Mouse (Mus musculus) midbrain, postnatal 0 days (tissue): ENCODE results near the gene Sipa1l3. TPM values are rescaled to one million over a fixed set of nuclear protein-coding genes. Genes with fewer than 3 reads are reported as not detected.

Experiments used
- ATAC-seq: fragments of 200-750 bp; cut with Nextera tagmentation; 2 replicates; pipeline ENCODE4 v1.8.0; 2017; ENCODE audit warnings: moderate number of reproducible peaks, mild to moderate bottlenecking, moderate TSS enrichment, moderate library complexity; ENCODE audit not compliant: low FRiP score
- DNase-seq: peaks from one replicate; pipeline ENCODE4 v3.0.0-alpha.2; 2015; ENCODE audit warnings: low spot score
- H3K27ac ChIP-seq: fragments of 300-500 bp; sonication (generic); 2 replicates; pipeline ENCODE4 v1.5.1; 2014; ENCODE audit warnings: low read depth, mild to moderate bottlenecking, low read length, mixed read lengths
- H3K27me3 ChIP-seq: fragments of 300-500 bp; sonication (generic); 2 replicates; pipeline ENCODE4 v1.6.1; 2014; ENCODE audit warnings: low read length, control low read depth, mixed read lengths; ENCODE audit not compliant: insufficient read depth
- H3K36me3 ChIP-seq: fragments of 300-500 bp; sonication (generic); 2 replicates; pipeline ENCODE4 v1.6.1; 2014; ENCODE audit warnings: low read length, control low read depth, mixed read lengths; ENCODE audit not compliant: insufficient read depth
- H3K4me1 ChIP-seq: fragments of 300-500 bp; sonication (generic); 2 replicates; pipeline ENCODE4 v1.6.1; 2014; ENCODE audit warnings: mild to moderate bottlenecking, control low read depth, antibody characterized with exemption, low read length, mixed read lengths; ENCODE audit not compliant: insufficient read depth
- H3K4me2 ChIP-seq: fragments of 300-500 bp; sonication (generic); 2 replicates; pipeline ENCODE4 v1.6.1; 2014; ENCODE audit warnings: low read depth, mild to moderate bottlenecking, low read length, mixed read lengths; ENCODE audit not compliant: poor library complexity, severe bottlenecking
- H3K4me3 ChIP-seq: fragments of 300-500 bp; sonication (generic); 2 replicates; pipeline ENCODE4 v1.5.1; 2014; ENCODE audit warnings: low read depth, mild to moderate bottlenecking, low read length, moderate library complexity
- H3K9ac ChIP-seq: fragments of 300-500 bp; sonication (generic); replicated peaks from 2 replicates; pipeline ENCODE4 v1.6.1; 2014; ENCODE audit warnings: mild to moderate bottlenecking, low read length, moderate library complexity, mixed read lengths; ENCODE audit not compliant: poor library complexity, severe bottlenecking
- H3K9me3 ChIP-seq: fragments of 300-500 bp; sonication (generic); 2 replicates; pipeline ENCODE4 v1.6.1; 2016; ENCODE audit warnings: low read length, control low read depth
- CTCF ChIP-seq: IDR thresholded peaks from 2 replicates; pipeline ENCODE4 v1.5.1; 2016; ENCODE audit warnings: antibody characterized with exemption, mild to moderate bottlenecking
- WGBS: fragments of 180-500 bp; shearing (Covaris S2); extraction: QIAGEN DNeasy Blood & Tissue Kit; methylation state at CpG from one replicate; pipeline ENCODE4 v1.1.7; 2014; 5-methylcytosine and 5-hydroxymethylcytosine counted together
- polyA plus RNA-seq: library from polyadenylated mRNA; unstranded; fragments of >200 nt; fragmentation: Nextera tagmentation; extraction: Ambion mirVana; gene quantifications from 2 replicates; pipeline ENCODE4 v1.2.1, GENCODE M21; 2015
- total RNA-seq: library from RNA; depleted of rRNA; stranded (reverse); fragments of >200 nt; gene quantifications from 2 replicates; pipeline ENCODE4 v1.2.3, GENCODE M21; 2014; rRNA removed

The Sipa1l3 gene
- total and polyA plus RNA-seq, 2 experiments from 2014 or later, result 13.9 to 80.7 TPM

- no peak for ATAC-seq
- no peak overlapping the region for H3K4me3 ChIP-seq
- no peak for TF ChIP-seq CTCF
- no peak for DNase-seq
- H3K4me1 ChIP-seq, result 0 out of 2 replicates have a peak, but pooled peaks cover 2% of the 10 kb centered on the region
- no peaks in the 10 kb centered on the region for H3K9me3 ChIP-seq
- H3K36me3 ChIP-seq, result no peaks in the 10 kb centered on the region
- 87% methylated on average over 4 of the region's 4 CpGs for WGBS
- no peak overlapping the region for H3K9ac ChIP-seq
- no peaks in the 10 kb centered on the region for H3K27me3 ChIP-seq
- H3K4me2 ChIP-seq, result no peak overlapping the region
- no peak overlapping the region for H3K27ac ChIP-seq
These were observed 240.9 kb downstream of the Sipa1l3 start for GRCm38 (mm10) chr7:29277510-29277909.

GRCm38 (mm10) chr7:29276715-29277114 is 241.7 kb downstream of the Sipa1l3 start:
- Histone ChIP-seq H3K27me3 (no peaks in the 10 kb centered on the region), H3K9ac (no peak overlapping the region), H3K4me1 (0 out of 2 replicates have a peak, but pooled peaks cover 2% of the 10 kb centered on the region), H3K4me3 (no peak overlapping the region), H3K9me3 (no peaks in the 10 kb centered on the region), H3K36me3 (no peaks in the 10 kb centered on the region), H3K27ac (no peak overlapping the region), H3K4me2 (no peak overlapping the region)
- ATAC-seq, result no peak
- no peak for TF ChIP-seq CTCF
- 81% methylated on average over 5 of the region's 5 CpGs for WGBS
- DNase-seq, result no peak

GRCm38 (mm10) chr7:29271687-29272465 is 246.6 kb downstream of the Sipa1l3 start:
- no peak for TF ChIP-seq CTCF
- ATAC-seq (no peak), DNase-seq (no peak)
- H3K9me3 ChIP-seq, result no peaks in the 10 kb centered on the region
- H3K9ac ChIP-seq, result no peak overlapping the region
- no peaks in the 10 kb centered on the region for H3K4me1 ChIP-seq
- no peak overlapping the region for H3K27ac ChIP-seq
- H3K36me3 ChIP-seq, result no peaks in the 10 kb centered on the region
- no peak overlapping the region for H3K4me2 ChIP-seq
- H3K27me3 ChIP-seq, result no peaks in the 10 kb centered on the region
- WGBS, result 83% methylated on average over 8 of the region's 8 CpGs
- no peak overlapping the region for H3K4me3 ChIP-seq

- Histone ChIP-seq H3K27me3 (no peaks in the 10 kb centered on the region), H3K4me2 (no peak overlapping the region), H3K9me3 (no peaks in the 10 kb centered on the region), H3K4me3 (no peak overlapping the region), H3K36me3 (no peaks in the 10 kb centered on the region), H3K4me1 (no peaks in the 10 kb centered on the region), H3K9ac (no peak overlapping the region), H3K27ac (no peak overlapping the region)
- DNase-seq, result no peak
- ATAC-seq, result no peak
- 84% methylated on average over 4 of the region's 4 CpGs for WGBS
- no peak for TF ChIP-seq CTCF
These were observed 248.0 kb downstream of the Sipa1l3 start for GRCm38 (mm10) chr7:29270445-29270844.

Other genes starting within 250 kb of the Sipa1l3 start
- gene Spint2, start 236.7 kb downstream of the Sipa1l3 start, total RNA-seq, result 46.6 and 47.7 TPM in 2 replicates
- 148 and 153 TPM in 2 replicates for gene Spint2, start 236.7 kb downstream of the Sipa1l3 start, polyA plus RNA-seq
- 1.3 TPM in 2 replicates for gene Ppp1r14a, start 229.3 kb downstream of the Sipa1l3 start, total RNA-seq
- 1.4 and 1.7 TPM in 2 replicates for gene Ppp1r14a, start 229.3 kb downstream of the Sipa1l3 start, polyA plus RNA-seq
- gene Dpf1, start 214.7 kb downstream of the Sipa1l3 start, total RNA-seq, result 192 and 197 TPM in 2 replicates
- gene Dpf1, start 214.7 kb downstream of the Sipa1l3 start, polyA plus RNA-seq, result 160 and 162 TPM in 2 replicates
- gene Catsperg2, start 208.4 kb upstream of the Sipa1l3 start, total RNA-seq, result 0.24 and 0.99 TPM in 2 replicates
- 0.34 and 0.41 TPM in 2 replicates for gene Catsperg2, start 208.4 kb upstream of the Sipa1l3 start, polyA plus RNA-seq
- gene Zfp84, start 249.9 kb upstream of the Sipa1l3 start, total RNA-seq, result 11.8 and 13.9 TPM in 2 replicates
- gene Zfp84, start 249.9 kb upstream of the Sipa1l3 start, polyA plus RNA-seq, result 5.9 and 6.8 TPM in 2 replicates